ENCODE assay signal across 19 mouse cellular contexts in the genomic region with DNA sequence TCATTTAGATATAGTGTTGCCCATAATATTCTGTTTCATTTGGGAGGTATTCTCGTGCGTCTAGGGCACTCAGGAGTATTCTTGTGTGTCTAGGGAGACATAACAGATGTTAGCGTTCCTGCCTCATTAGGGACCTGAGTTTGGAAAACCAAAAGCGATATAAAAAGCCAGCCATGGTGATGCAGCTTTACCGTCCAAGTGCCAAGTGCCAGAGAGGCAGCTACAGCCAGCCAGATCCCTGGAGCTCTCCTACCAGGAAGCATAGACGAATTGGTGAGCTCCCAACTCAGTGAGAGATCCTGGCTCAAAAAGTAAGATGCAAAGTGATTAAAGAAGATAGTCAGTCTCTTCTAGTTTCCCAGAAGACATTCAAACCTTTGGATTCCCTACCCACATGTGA.
"Had no signal": no experiment of that assay in that cellular context is flagged by ENCODE, and none has a peak within 500 bp of the region (broad histone marks: within the 10 kb centered on the region; RNA-seq: fewer than 3 reads in every experiment).

No protein-coding gene starts in this region.

- H3K9me3 ChIP-seq: kidney, embryonic 15.5 days; limb, embryonic 10.5 days; limb, embryonic 13.5 days; liver, embryonic 12.5 days; liver, embryonic 15.5 days; lung, embryonic 15.5 days; midbrain, embryonic 10.5 days; midbrain, embryonic 13.5 days had no signal

- DNase-seq: kidney, postnatal 10 days; kidney, postnatal 36 days; liver; lung, adult 18-20 months; lung, postnatal 10 days; lung, postnatal 36 days; thymus, adult 18-20 months; thymus, postnatal 4 days had no signal

- ATAC-seq: liver, embryonic 12.5 days; midbrain, embryonic 13.5 days; midbrain, embryonic 16.5 days had no signal

- H3K9ac ChIP-seq: kidney, embryonic 15.5 days; limb, embryonic 13.5 days; liver, embryonic 12.5 days; liver, embryonic 15.5 days; lung, embryonic 15.5 days; midbrain, embryonic 13.5 days had no signal

- H3K27me3 ChIP-seq: kidney, embryonic 15.5 days; limb, embryonic 13.5 days; liver, embryonic 12.5 days; liver, embryonic 15.5 days; lung, embryonic 15.5 days; megakaryocyte, embryonic 14.5 days; midbrain, embryonic 13.5 days had no signal

- H3K4me3 ChIP-seq: kidney, embryonic 15.5 days; limb, embryonic 10.5 days; limb, embryonic 13.5 days; liver, embryonic 12.5 days; liver, embryonic 15.5 days; lung, embryonic 15.5 days; megakaryocyte, embryonic 14.5 days; midbrain, embryonic 10.5 days; midbrain, embryonic 13.5 days; myocyte had no signal

- H3K27ac ChIP-seq: kidney, embryonic 15.5 days; limb, embryonic 13.5 days; liver, embryonic 12.5 days; liver, embryonic 15.5 days; lung, embryonic 15.5 days; midbrain, embryonic 10.5 days; midbrain, embryonic 13.5 days had no signal

- H3K4me2 ChIP-seq: kidney, embryonic 15.5 days; limb, embryonic 13.5 days; liver, embryonic 12.5 days; liver, embryonic 15.5 days; lung, embryonic 15.5 days; midbrain, embryonic 13.5 days had no signal

- H3K4me1 ChIP-seq: kidney, embryonic 15.5 days; limb, embryonic 13.5 days; liver, embryonic 12.5 days; liver, embryonic 15.5 days; lung, embryonic 15.5 days; megakaryocyte, embryonic 14.5 days; midbrain, embryonic 13.5 days had no signal

- H3K36me3 ChIP-seq: kidney, embryonic 15.5 days; limb, embryonic 10.5 days; limb, embryonic 13.5 days; liver, embryonic 12.5 days; liver, embryonic 15.5 days; lung, embryonic 15.5 days; midbrain, embryonic 10.5 days; midbrain, embryonic 13.5 days had no signal
